Mouse (Mus musculus) hindbrain, postnatal 0 days (tissue): ENCODE results near the gene Nufip1. TPM values are rescaled to one million over a fixed set of nuclear protein-coding genes. Genes with fewer than 3 reads are reported as not detected.

Source experiments
- ATAC-seq: fragments of 200-750 bp; cut with Nextera tagmentation; 2 replicates; pipeline ENCODE4 v1.8.0; 2017; ENCODE audit warnings: mild to moderate bottlenecking, moderate TSS enrichment, moderate library complexity
- DNase-seq: peaks from one replicate; pipeline ENCODE4 v3.0.0-alpha.2; 2015; ENCODE audit warnings: low spot score
- H3K27ac ChIP-seq: fragments of 300-500 bp; sonication (generic); 2 replicates; pipeline ENCODE4 v1.5.1; 2014; ENCODE audit warnings: mild to moderate bottlenecking
- H3K27me3 ChIP-seq: fragments of 300-500 bp; sonication (generic); 2 replicates; pipeline ENCODE4 v1.6.1; 2014; ENCODE audit warnings: low read length, mixed read lengths; ENCODE audit not compliant: insufficient read depth
- H3K36me3 ChIP-seq: fragments of 300-500 bp; sonication (generic); 2 replicates; pipeline ENCODE4 v1.6.1; 2014; ENCODE audit warnings: low read length, mixed read lengths; ENCODE audit not compliant: insufficient read depth
- H3K4me1 ChIP-seq: fragments of 300-500 bp; sonication (generic); 2 replicates; pipeline ENCODE4 v1.6.1; 2014; ENCODE audit warnings: antibody characterized with exemption, low read length, mixed read lengths; ENCODE audit not compliant: insufficient read depth
- H3K4me2 ChIP-seq: fragments of 300-500 bp; sonication (generic); 2 replicates; pipeline ENCODE4 v1.6.1; 2014; ENCODE audit warnings: low read depth, mild to moderate bottlenecking, low read length, moderate library complexity, mixed read lengths
- H3K4me3 ChIP-seq: fragments of 300-500 bp; sonication (generic); 2 replicates; pipeline ENCODE4 v1.5.1; 2014; ENCODE audit warnings: low read length
- H3K9ac ChIP-seq: fragments of 300-500 bp; sonication (generic); replicated peaks from 2 replicates; pipeline ENCODE4 v1.6.1; 2014; ENCODE audit warnings: mild to moderate bottlenecking, low read length, moderate library complexity, mixed read lengths
- H3K9me3 ChIP-seq: fragments of 300-500 bp; sonication (generic); 2 replicates; pipeline ENCODE4 v1.6.1; 2016; ENCODE audit warnings: low read length, mixed read lengths
- CTCF ChIP-seq: IDR thresholded peaks from 2 replicates; pipeline ENCODE4 v1.5.1; 2016; ENCODE audit warnings: antibody characterized with exemption, control low read depth, low read depth
- whole genome bisulfite sequencing: fragments of 180-500 bp; shearing (Covaris S2); extraction: QIAGEN DNeasy Blood & Tissue Kit; methylation state at CpG from one replicate; pipeline ENCODE4 v1.1.7; 2014; 5-methylcytosine and 5-hydroxymethylcytosine counted together
- polyA plus RNA-seq: library from polyadenylated mRNA; unstranded; fragments of >200 nt; fragmentation: Nextera tagmentation; extraction: Ambion mirVana; gene quantifications from 2 replicates; pipeline ENCODE4 v1.2.1, GENCODE M21; 2015
- total RNA-seq: library from RNA; depleted of rRNA; stranded (reverse); fragments of >200 nt; gene quantifications from 2 replicates; pipeline ENCODE4 v1.2.3, GENCODE M21; 2014

The Nufip1 gene
- total and polyA plus RNA-seq, 2 experiments from 2014 or later = 11.3 to 13.5 TPM

DNA sequence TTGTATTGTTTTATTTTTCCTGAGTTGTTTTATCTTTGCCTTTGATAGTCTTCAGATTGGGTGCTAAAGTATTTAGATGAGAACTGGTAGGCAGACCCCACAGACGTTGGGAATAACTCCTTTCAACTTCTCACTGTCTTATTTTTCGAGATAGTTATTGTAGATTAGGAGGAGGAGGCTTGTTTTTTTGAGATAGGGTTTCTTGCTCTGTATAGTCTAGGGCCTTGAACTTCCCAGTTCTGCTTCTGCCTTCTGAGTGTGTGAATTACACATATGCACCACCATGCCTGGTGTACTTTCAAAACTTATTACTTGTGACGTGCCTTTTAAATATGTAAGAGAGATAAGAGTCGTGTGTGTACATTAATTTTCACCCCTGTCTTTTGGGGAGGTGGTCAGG lies 17.5 kb downstream of the Nufip1 start:
- Histone ChIP-seq H3K36me3 (peaks cover 52% of the 10 kb centered on the region), H3K4me1 (no peaks in the 10 kb centered on the region), H3K9ac (no peak overlapping the region), H3K27me3 (no peaks in the 10 kb centered on the region), H3K4me3 (no peak overlapping the region), H3K27ac (no peak overlapping the region), H3K9me3 (no peaks in the 10 kb centered on the region), H3K4me2 (no peak overlapping the region)
- ATAC-seq (no peak), DNase-seq (no peak)
- TF ChIP-seq CTCF = no peak
- 90% methylated on average over 4 of the region's 4 CpGs for WGBS

GRCm38 (mm10) chr14:76134975-76135374 lies 24.3 kb downstream of the Nufip1 start:
- no peak overlapping the region for H3K9ac ChIP-seq
- no peak overlapping the region for H3K27ac ChIP-seq
- ATAC-seq (no peak), DNase-seq (no peak)
- H3K4me2 ChIP-seq = no peak overlapping the region
- H3K27me3 ChIP-seq = no peaks in the 10 kb centered on the region
- TF ChIP-seq CTCF = 0 out of 2 replicates have a peak, but pooled peaks have one; percentile 16
- H3K4me1 ChIP-seq = no peaks in the 10 kb centered on the region
- WGBS = 93% methylated on average over 4 of the region's 4 CpGs
- H3K4me3 ChIP-seq = no peak overlapping the region
- no peaks in the 10 kb centered on the region for H3K9me3 ChIP-seq
- H3K36me3 ChIP-seq = peaks cover 41% of the 10 kb centered on the region

DNA sequence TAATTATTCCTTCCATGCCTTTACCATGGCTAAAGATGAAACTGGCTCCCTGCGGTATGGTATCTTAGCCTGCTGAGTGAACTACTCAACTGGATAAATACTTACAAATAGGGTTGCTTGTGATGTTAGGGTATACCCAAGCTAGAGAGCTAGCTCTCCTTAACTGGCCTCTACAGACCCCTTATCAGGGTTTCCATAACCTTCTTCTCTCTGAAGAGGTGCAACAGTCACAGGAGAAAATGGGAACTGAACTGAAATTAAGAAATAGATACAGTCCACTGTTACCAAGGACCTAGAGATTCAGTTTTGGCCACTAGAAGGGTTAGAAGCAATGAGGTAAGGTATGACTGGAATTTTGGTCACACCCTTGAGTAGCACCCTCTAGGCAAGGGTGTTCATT lies 34.6 kb downstream of the Nufip1 start:
- Histone ChIP-seq H3K4me3 (no peak overlapping the region), H3K27ac (no peak overlapping the region), H3K9me3 (no peaks in the 10 kb centered on the region), H3K9ac (no peak overlapping the region), H3K4me2 (no peak overlapping the region), H3K27me3 (no peaks in the 10 kb centered on the region), H3K36me3 (no peaks in the 10 kb centered on the region), H3K4me1 (no peaks in the 10 kb centered on the region)
- DNase-seq (no peak), ATAC-seq (no peak)
- no peak for TF ChIP-seq CTCF
- WGBS = 79% methylated on average over 1 of the region's 1 CpGs

- Histone ChIP-seq H3K27ac (no peak overlapping the region), H3K36me3 (no peaks in the 10 kb centered on the region), H3K27me3 (no peaks in the 10 kb centered on the region), H3K9me3 (no peaks in the 10 kb centered on the region), H3K9ac (no peak overlapping the region), H3K4me1 (no peaks in the 10 kb centered on the region), H3K4me3 (no peak overlapping the region), H3K4me2 (no peak overlapping the region)
- DNase-seq (no peak), ATAC-seq (no peak)
- 67% methylated on average over 7 of the region's 7 CpGs for WGBS
- TF ChIP-seq CTCF = no peak
Measured at GRCm38 (mm10) chr14:76145868-76146267, 35.2 kb downstream of the Nufip1 start.

GRCm38 (mm10) chr14:76147061-76147460 lies 36.4 kb downstream of the Nufip1 start:
- ATAC-seq = no peak
- Histone ChIP-seq H3K27ac (no peak overlapping the region), H3K4me3 (no peak overlapping the region), H3K36me3 (no peaks in the 10 kb centered on the region), H3K9ac (no peak overlapping the region), H3K4me2 (no peak overlapping the region), H3K4me1 (no peaks in the 10 kb centered on the region), H3K27me3 (no peaks in the 10 kb centered on the region), H3K9me3 (no peaks in the 10 kb centered on the region)
- 79% methylated on average over 6 of the region's 6 CpGs for WGBS
- DNase-seq = no peak
- no peak for TF ChIP-seq CTCF

GRCm38 (mm10) chr14:76148294-76148693 lies 37.6 kb downstream of the Nufip1 start:
- Histone ChIP-seq H3K4me2 (no peak overlapping the region), H3K27me3 (no peaks in the 10 kb centered on the region), H3K36me3 (no peaks in the 10 kb centered on the region), H3K9me3 (no peaks in the 10 kb centered on the region), H3K4me3 (no peak overlapping the region), H3K27ac (no peak overlapping the region), H3K4me1 (no peaks in the 10 kb centered on the region), H3K9ac (no peak overlapping the region)
- WGBS = 88% methylated on average over 10 of the region's 10 CpGs
- ATAC-seq (no peak), DNase-seq (no peak)
- no peak for TF ChIP-seq CTCF

DNA sequence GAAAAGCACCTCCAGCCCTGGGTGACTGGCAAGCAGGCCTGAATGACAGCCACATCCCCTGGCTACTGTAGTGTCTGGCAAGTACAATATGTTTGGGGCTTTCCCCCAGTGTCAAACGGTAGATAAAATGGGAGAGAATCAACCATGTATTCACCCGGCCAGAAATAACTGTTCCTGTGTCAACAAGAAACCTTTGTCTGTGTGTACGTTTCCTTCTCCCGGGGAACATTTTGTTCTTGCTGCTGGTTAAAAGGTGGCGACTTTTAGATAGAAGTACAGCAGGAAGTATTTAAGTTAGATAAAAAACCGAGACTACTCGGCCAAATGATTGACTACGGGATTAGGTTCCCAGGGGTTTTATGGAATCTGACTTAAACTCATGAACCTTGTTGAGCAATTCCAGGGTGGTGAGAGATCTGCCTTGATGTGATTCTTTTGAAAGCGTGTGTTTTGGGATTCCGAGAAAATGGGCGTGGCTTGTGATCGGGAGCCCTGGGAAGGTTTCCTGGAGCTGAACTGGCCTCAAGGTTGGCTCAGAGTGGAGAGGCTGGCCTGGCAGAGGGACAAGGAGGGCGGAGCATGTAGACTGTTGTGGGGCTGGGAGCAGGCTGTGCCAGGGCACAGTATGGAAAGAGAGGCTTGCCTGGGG lies 39.0 kb downstream of the Nufip1 start:
- no peaks in the 10 kb centered on the region for H3K36me3 ChIP-seq
- peak overlapping the region; percentile 36 for H3K4me2 ChIP-seq
- no peaks in the 10 kb centered on the region for H3K9me3 ChIP-seq
- TF ChIP-seq CTCF = no peak
- peak overlapping the region; percentile 51; the same call in 1 of the 2 replicates for H3K27ac ChIP-seq
- H3K9ac ChIP-seq = no peak overlapping the region
- H3K4me3 ChIP-seq = 0 out of 2 replicates have a peak overlapping the region, but pooled peaks have one; percentile 6
- no peaks in the 10 kb centered on the region for H3K27me3 ChIP-seq
- 37% methylated on average over 13 of the region's 13 CpGs for WGBS
- DNase-seq = peak; percentile 64
- H3K4me1 ChIP-seq = no peaks in the 10 kb centered on the region
- ATAC-seq = no peak
